Mouse (Mus musculus): ENCODE data around the gene Tra2a. TPM values are rescaled to one million over a fixed set of nuclear protein-coding genes. Genes with fewer than 3 reads are reported as not detected.
"Not testable (repeated sequence)": the region's sequence is repeated elsewhere in the genome, so short reads cannot be mapped to it uniquely, and the experiment has no call there.

The Tra2a gene
- 68.4 and 85.4 TPM in 2 replicates for total RNA-seq (2021)
- long read RNA-seq, experiment 1, partial matches to known transcripts, result 1 of 3 reads
- long read RNA-seq, experiment 1, other reads (novel, unspliced or antisense), result 0 of 3 reads
- long read RNA-seq, experiment 2, partial matches to known transcripts, result 1 of 6 reads
- long read RNA-seq, experiment 2, other reads (novel, unspliced or antisense), result 5 of 6 reads

DNA sequence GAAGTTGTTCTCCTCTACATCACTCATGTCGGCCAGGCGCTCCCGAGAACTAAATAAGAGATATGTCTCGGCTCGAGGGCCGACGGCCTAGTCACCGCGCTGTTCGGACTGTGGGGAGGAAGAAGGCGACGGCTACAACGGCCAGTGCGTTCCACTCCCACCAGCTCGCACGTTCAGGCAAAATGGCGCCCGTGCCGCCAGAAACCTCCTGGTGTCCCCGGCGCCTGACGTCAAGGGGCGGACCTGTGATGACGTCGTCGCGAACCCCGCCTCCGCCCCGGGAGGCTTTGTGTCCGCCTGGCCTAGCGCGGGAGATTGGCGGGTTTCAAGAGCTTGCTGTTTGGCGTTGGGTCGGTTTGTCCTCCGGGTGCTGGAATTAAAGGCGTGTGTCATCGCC, at the start of gene Tra2a:
Gene Tra2a (minus strand): TSS at position 187 of the 397 bp plus-strand sequence.
- DNase-seq, result peak; percentile 98

DNA sequence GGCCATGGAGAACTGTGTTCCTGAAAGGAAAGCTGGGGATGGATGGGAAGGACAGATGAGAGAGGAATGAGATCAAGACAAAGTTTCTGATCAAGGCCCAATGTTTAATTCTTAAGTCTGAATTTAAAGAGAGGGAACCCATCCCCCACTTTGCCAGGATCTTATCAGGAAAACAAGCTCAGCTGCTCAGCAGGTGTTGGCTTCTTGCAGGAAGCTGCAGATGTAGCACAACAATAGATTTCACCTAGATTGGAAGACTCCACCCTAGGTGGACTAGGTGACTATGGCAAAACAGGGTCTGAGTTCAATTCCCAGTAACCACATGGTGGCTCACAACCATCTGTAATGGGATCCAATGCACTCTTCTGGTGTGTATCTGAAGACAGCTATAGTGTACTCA, 34.5 kb upstream of the Tra2a start:
- DNase-seq, result no peak

DNA sequence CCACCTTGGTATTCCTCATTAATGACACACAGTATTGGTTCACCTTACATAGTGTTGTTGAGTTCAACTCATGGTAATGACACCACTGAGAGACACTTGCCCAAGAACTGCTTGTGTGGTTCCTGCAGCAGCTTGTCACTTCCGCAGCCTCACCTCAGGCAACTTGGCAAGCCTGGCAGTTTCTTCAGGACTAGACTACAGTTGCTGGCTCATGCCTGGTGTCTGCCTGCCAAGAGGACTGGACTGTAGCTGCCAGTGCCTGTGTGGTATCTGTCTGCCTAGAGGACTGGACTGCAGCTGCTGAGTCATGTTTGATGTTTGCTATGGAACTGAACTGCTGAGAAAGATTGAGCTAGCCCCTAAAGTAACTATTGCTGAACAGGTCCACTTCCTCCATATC, 18.3 kb upstream of the Tra2a start:
- DNase-seq, result peak; percentile 61

DNA sequence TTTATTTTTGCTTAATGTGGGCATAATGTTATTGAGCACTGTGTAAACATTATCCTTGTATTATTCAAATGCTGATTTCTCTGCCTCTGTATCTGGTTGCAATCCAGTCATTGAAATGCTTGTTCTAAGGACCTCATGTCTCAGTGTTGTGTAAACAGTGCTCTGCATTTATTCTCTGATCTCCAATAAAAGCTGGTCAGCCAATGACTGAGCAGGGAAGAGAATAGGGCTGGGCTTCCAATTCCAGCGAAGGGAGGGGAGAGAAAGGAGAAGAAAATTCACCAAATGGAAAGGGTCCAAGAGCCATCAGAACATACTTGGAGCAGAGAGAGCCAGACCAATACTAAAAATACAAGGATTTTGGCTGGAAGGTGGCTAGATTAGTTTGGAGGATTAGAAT, 17.1 kb upstream of the Tra2a start:
- DNase-seq, result no peak

DNA sequence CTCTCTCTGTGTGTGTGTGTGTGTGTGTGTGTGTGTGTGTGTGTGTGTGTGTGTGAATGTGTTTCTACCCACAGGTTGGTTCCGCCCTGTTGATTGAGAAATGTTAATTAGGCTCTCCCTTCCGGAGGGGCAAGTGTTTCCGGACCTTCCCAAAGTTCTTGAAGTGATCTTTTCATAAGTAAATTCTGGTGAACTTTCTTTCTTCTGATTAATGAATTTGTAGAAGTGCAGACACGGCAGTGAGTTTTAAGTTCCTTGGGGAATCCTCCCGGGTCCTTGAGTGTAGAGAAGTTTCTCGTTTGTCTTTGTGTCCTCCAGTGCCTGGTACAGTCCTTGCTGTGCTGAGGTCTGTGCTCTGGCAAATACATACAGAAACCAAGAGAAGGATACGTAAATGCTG, 11.5 kb upstream of the Tra2a start:
- DNase-seq, result no peak

DNA sequence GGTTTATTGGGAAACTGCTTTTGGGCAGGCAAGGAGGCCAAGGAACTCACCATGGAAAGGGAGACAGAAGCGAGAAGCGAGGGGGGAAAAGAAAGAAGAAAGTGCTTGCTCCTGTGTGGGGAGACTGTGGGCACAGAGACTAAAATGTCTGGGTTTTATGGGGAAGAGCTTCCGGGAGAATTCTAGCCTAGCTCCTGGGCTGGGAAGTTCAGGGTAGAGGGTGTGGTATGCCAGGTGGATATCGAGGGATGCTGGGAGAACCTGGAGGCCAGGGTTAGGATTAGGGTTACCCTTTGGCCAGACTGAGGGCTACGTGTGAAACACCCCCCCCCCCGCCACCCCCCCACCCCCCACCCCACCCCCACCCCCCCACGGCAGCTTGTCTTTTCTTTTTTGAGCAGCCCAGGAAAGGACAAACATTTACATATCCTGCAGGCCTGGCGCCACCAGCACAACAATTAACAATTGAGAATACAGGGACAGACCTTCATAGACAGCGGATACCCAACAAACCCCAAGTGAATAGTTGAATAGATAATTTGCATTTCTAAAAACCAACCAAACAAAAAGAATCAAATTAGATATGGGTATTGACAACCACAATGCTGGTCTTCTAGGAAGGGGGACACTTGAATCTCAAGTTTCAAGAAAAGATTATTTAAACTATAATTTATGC, 10.7 kb upstream of the Tra2a start:
- DNase-seq, result no peak

DNA sequence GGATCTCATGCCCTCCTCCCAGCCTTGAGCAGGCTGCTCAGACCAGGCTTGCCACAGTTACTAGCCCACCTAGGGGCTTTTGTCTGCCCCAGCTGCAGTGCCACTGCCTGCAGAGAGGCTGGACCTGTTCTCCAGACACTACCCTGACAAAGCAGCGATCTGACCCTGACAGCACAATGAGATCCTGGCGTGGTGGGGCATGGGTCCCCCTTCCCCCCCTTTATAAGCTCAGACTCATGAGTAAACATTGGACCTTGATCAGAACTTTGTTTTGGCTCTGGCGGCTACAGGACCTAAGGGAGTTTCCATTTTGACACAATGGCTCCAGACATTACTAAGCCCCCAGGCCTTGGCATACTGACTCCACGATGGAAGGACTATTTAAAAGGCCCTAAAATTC, 10.1 kb upstream of the Tra2a start:
- no peak for DNase-seq

DNA sequence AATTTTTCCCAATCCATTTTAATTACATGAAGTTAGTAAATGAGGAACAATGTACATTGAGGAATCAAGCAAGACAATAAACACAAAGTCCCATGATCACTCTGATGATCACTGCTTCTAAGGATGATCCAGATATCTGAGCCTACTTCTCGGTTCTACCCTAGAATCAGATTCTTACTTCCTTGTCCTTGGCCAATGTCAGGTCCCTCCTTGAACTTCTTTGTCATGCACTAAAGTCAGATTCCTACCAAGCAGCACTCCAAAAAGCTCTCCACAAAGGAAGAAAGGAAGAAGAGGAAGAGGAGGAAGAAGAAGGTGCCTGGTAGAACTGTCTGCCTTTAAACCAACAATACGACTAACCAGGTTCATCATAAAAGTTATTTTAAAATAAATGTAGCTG, 9.0 kb upstream of the Tra2a start:
- no peak for DNase-seq

DNA sequence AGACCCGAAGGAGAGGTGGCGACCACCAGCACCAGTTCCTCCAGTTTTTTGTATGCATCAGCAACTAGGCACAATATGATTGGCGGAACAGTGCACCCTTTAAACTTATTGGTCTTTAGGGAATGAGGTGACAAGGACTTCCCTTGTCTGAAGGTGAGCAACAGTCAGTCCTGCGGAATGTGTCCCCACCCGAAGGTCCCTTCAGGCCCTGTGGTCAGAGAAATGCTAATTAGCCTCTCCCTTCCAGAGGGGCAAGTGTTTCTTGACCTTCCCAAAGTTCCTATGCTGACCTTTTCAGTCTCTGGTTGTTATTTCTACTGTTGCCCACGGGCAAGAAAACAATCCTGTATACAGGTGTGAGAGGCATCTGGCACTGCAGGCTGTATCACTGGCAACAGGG, 8.0 kb upstream of the Tra2a start:
- no peak for DNase-seq

DNA sequence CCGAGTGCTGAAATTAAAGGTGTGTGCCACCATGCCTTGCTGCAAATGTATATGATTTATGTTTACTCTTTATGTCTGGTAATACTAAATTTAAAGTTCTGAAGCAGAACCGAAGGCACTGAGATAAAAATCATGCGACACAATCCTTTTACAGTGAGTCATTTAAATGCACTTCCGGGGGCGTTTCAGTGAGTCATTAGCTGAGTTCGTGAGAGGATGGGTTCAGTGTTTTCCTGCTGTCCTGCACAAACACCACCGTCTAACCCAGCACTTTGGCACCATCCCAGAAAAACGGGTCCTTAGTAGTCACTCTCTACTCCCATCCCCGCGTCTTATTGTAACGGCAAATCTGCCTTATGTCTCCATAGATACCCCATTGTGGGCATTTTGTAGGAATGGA, 6.1 kb upstream of the Tra2a start:
- peak; percentile 14 for DNase-seq

DNA sequence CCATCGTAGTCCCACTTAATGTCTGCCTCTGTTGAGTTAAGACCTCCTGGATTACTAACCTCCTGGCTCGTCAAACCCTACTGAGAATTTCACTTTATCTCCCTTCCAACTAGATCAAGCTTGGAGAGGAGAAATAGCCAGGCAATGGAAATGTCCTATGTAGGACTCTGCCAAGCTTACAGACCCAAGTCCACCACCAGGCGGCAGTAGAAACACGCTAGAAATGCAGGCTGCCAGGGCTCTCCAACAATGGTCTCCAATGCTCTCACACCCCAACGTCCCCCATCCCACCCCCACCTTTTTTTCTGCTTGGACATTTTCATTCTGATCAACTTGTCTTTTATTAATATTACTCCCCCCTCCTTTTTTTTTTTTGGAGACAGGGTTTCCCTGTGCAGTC, 5.4 kb upstream of the Tra2a start:
- peak; percentile 91 for DNase-seq

DNA sequence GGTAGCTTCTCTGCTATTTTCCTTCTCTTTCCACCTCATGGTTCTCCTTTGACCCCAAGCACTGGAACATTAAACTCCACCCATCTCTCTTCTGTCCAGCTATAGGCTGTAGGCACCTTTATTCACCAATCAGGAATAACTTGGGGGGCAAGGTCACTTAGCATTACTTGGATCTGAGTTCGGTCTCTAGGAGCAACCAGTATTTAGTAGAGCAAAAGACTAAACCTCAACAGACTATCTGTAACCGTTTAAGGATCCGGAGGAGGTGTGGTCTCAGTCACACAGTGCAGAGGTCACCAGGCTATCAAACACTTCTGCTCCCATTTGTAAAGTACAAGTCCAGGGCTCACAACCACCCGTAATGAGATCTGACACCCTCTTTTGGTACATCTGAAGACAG, 3.9 kb upstream of the Tra2a start:
- DNase-seq, result no peak

DNA sequence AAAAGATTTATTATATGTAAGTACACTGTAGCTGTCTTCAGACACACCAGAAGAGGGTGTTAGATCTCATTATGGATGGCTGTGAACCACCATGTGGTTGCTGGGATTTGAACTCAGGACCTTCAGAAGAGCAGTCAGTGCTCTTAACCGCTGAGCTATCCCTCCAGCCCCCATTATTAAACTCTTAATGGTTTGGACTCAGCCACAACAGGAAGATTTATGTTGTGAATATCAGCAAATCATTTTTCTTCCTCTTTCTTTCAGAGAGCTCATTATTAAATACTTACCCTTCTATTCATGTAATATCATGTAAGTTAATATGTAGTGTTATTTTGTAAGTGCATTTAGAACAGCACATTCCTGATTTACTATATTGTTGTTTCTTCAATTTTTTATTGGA, 1.4 kb upstream of the Tra2a start:
- not testable (repeated sequence) for DNase-seq

DNA sequence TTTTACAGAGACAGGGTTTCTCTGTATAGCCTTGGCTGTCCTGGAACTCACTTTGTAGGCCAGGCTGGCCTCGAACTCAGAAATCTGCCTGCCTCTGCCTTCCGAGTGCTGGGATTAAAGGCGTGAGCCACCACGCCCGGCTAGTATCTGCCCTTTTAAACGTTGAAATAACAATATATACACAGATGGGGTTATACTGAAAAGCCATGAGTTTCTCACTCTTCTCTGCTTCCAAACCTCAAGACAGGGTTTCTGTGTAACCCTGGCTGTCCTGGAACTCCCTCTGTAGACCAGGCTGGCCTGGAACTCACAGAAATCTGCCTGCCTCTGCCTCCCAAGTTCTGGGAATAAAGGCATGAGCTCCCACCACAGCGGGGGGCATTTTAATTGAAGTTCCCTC, 613 bp upstream of the Tra2a start:
- not testable (repeated sequence) for DNase-seq

DNA sequence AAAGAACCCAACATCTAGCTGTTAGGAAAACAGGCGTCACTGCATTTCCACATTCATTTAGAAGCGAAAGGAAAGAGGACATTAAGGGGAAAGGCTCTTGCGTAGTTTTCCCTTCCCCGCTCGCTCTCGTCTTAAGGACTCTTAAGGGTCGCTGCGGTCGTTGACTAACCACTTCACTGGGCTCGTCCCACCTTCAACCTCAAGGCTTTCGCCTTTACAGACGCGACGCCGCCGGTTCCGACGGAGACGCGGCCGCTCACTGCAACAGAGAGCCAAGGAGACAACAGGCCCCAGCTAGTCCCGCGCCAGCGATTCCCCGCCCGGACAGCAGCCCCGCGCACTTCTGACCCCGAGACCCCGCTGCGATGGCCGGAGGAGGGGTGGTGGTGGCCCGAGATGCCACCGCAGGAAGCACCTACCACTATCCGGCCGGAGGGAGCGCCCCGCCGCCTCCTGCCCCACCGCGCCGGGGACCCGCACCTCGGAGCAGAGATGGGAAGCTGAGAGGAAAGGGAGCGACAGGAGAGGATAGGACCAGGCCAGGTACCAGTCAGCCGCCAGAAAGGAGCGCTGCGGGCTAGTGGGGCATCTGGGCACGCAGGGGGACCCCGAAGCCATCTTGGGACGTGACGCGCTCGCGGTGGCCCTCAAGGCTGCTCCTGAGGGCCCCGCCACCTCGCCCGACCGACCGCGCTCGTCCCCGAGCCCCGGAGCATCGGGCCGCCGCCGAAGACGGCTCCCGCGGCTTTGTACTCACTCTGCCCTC, 569 bp downstream of the Tra2a start:
- peak; percentile 66 for DNase-seq

DNA sequence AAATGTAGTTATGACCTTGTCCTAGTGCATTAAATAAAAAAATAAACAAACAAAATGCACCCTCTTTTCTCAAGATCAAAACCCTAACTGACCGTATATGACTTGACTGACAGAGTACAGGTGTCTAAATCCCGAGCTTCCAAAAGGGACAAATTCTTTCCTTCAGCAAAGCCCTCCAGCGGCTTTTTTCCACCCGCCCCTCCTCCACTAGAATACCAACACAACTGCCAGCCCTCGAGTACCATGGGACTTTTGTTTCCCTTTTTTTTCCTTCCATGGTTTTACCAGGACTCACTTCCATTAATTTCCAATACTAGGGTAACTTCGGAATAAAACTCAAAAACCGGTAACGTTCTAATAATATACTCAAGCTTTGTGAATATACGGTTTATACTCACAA, 1.4 kb downstream of the Tra2a start:
- DNase-seq, result no peak

DNA sequence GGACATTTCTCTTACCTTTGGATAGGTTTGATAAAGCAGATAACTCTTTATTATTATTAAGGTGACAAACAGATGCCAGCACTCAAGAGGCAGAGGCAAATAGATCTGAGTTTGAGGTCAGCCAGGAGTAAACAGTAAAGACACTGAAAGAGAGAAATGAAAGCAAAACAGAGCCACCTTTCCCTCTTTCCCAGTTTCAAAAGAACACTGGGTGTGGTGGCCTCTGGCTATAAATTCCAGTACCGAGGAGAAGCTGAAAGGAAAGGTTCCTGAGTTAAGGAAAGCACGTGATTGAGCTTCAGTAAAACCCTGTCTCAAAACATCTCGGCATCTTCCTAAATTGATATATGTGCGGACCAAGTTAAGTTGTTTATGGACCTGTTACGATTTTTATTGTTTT, 4.1 kb downstream of the Tra2a start:
- DNase-seq, result no peak

DNA sequence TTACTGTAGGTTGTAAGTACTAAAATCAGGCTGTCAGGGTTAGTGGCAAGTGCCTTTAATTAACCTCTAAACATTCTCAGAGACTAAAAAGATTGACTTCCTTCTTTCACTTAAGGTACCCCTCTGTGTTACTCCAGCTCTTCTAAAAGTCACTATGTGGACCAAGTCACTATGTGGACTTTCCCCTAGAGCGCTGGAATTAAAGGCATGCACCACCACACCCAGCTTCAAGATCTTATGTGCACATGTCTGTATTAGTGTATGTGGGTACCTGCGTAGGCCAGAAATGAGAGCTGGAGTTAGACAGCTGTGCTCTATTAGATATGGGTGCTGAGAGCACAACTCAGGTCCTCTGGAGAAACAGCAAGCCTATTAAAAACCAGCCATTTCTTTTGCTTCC, 6.0 kb downstream of the Tra2a start:
- DNase-seq, result no peak

DNA sequence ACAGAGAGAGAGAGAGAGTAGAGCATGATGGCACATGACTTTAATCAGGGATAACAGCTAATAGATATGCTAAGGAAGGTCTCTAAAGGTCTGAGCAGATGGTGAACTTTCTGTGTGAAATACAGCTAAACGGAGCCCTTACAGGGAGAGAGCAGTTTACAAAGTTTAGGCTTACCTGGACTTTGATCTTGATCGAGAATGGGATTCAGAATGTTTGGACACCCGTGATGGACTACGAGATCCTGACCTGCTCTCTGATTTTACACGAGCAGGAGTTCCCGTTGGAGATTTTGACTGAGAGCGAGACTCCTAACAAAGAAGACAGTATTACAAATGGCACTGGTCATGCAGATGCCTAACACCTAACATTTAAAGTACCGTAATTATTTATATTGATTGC, 11.6 kb downstream of the Tra2a start:
- DNase-seq, result no peak

DNA sequence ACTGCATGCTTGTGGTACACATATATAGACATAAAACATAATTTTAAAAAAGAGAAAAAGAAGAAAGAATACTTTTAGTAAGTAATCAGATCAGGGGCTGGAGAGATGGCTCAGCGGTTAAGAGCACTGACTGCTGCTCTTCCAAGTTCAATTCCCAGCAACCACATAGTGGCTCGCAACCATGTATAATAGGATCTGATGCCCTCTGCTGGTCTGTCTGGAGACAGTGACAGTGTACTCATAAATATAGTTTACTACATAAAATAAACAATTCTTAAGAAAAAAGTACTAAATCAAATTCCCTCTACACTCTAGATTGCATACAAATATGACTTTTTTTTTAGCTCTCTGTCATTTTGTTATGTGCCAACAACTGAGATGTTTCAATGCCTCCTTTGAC, 12.6 kb downstream of the Tra2a start:
- no peak for DNase-seq

DNA sequence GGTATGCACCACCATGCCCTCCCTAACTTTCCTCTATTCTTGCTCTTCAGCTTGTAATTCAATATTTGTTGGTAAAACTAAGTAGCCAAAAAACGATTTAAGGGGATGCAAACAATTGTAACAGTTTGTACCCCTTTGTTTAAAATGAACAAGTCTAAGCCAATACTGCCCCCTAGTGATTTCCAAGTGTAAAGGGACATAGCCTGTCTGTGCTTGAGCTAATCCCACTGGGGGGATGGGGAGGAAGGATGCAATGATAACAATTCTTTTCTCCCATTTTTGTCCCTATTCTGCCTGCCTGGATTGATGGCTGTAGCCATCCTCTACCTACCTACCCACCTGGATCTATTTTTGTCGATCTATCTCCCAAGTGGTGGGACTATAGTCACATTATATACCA, 16.6 kb downstream of the Tra2a start:
- DNase-seq, result no peak

DNA sequence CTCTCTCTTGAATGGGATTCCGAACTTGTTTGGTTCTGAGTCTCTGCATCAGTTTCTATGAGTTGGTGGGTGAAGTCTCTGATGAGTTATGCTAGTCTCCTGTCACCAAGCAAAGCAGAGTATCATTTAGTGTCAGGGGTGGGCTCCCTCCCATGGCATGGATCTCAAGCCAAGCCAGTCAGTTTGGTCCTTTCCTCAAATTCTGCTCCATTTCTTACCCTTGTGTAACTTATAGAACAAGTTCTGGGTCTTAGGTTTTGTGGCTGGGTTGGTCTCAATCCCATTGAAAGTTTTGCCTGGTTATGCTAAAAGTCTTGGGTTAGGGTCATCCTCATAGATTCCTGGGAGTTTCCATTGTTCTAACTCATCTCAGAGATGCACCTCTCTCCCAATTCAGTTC, 21.5 kb downstream of the Tra2a start:
- no peak for DNase-seq

DNA sequence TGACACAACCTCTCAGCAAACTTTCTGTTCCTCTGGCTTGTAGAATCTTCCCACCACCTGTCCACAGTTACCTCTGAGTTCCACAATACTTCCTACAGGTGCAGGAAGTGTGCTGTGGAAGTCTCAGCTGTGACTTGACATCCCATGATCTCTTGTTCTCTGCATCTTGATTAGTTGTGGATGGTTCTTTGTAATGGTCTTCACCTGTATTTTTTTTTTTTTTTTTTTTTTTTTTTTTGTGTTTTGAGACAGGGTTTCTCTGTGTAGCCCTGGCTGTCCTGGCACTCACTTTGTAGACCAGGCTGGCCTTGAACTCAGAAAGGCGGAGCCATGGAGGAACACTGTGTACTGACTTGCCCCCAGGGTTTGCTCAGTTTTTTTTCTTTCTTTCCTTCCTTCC, 22.3 kb downstream of the Tra2a start:
- DNase-seq, result no peak

DNA sequence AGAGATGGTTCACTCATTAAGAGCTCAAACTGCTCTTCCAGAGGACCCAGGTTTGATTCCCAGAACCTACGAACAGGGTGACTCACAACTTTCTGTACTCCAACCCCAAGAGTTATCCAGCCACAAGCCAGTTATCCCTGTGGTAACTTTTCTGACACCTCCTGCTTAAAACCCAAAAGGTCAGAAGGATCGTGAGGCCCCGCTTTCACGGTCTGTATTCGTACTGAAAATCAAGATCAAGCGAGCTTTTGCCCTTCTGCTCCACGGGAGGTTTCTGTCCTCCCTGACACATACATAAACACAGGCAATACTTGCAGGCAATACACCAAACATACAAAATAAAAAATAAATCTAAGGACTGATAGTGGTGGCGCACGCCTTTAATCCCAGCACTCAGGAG, 27.5 kb downstream of the Tra2a start:
- peak; percentile 100 for DNase-seq

All from adrenal gland, postnatal 14 days (tissue).